Mouse (Mus musculus): Measurements from ENCODE around the gene Med16.

Gene Med16

DNA sequence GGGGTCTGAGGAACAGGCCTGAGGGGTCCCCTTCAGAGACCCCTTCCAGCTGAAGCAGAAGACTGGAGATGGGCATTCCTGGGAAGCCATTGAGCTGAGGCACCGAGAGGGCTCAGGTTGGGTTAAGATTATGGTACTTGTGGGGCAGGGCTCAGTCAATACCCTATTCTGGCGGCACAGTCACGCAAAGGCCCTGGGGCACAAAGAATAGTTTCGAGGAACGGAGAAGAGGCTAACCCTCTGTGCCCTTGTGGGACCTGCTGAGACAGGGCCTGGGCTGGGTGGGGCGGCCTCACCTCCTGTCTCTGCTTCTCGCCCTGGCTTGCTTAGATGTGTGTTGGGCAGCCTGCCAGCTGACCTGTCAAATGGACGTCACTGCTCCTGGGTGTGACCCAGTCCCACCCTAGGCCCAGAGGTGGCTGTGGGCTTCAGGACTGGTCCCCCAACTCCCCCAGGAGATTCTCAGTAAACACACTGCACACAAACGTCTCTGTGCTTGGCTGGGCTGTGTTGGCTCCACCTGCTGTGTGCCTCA, 24.5 kb upstream of the Med16 start:
- no peak for DNase-seq (ENCODE audit: extremely low read depth, insufficient read length, low spot score)

DNA sequence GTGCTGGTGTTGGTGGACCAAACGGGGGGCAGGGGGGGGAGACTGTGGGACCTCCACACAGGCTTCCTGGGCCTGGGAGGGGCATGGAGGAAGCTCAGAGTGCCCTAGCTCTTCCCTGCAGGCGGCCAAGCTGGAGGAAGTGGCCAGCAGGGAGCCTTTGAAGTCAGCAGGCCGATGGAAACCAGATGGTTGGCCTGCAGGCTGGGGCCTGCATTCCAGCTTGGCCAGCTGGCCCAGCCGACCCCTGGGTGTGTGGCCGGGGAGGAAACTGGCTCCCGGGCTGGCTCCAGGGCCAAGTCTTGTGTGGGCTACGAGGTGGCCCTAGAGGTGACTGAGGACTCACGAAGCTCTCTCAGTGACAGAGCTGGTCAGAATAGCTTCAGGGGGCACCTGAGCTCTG, 24.0 kb upstream of the Med16 start:
- DNase-seq (ENCODE audit: extremely low read depth, insufficient read length, low spot score), result peak; percentile 42

DNA sequence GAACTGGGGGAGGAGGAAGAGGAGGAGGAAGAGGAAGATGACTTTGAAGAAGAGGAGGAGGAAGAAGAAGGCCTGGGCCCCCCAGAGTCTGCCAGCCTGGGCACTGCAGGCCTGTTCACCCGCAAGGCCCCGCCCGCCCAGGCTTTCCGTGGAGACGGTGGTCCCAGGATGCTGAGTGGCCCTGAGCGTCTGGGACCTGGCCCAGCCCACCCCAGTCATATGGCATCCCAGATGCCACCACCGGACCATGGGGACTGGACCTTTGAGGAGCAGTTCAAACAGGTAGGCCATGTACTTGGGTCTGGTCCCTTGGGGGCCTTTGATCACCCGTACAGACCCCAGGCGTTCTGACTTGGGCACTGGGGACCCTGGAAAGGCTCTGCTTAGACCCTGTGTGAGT, 23.1 kb upstream of the Med16 start:
- no peak for DNase-seq (ENCODE audit: extremely low read depth, insufficient read length, low spot score)

DNA sequence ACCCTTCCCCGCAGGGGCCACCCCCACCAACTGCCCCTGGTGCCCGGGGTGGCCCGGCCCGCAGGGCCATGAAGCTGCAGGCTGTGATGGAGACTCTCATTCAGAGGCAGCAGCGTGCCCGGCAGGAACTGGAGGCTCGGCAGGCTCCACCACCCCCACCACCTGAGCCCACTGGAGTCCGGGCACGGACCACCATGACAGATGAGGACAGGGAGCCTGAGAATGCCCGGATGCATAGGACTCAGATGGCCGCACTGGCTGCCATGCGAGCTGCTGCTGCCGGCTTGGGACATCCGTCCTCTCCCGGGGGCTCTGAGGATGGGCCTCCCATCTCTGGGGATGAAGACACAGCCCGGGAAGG, 22.1 kb upstream of the Med16 start:
- DNase-seq (ENCODE audit: extremely low read depth, insufficient read length, low spot score), result no peak

DNA sequence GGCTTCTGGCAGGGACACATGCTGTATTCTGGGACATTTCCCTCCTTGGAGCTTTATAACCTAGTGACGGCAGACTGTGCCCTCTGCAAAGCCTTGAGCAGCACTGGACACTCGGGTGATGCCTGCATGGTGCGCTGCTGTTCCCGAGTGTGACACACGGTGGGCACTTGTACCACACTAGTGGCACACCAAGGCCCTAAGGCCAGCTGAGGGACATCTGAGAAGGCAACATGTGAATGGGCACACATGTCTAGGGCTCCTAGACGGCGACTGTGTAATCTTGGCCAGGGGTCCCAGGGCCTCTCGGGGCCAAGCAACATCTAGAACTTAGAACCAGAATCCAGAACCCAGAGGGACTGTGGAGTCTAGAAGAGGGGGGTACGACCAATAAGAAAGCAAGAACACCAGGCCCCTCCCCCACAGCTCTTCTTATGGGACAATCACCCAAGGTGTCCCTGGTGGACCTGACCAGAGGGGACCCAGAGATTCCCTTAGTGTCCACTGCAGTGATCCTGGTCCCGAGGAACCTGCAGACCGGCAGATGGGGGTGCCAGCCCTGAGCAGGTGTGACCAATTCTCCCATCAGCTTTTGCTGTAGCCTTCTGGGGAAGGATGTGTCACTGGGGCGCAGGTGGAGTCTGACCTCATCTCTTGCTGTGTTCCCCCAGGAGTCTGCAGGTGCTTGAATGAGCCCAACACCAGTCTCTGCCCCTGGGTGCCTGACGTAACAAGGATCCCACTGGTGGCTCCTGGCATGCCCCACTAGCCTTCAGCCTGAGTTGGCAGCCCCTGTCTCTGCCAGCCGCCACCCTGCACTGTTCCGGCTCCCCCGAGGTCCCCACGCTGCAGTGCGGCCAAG, 21.5 kb upstream of the Med16 start:
- DNase-seq (ENCODE audit: extremely low read depth, insufficient read length, low spot score), result no peak

DNA sequence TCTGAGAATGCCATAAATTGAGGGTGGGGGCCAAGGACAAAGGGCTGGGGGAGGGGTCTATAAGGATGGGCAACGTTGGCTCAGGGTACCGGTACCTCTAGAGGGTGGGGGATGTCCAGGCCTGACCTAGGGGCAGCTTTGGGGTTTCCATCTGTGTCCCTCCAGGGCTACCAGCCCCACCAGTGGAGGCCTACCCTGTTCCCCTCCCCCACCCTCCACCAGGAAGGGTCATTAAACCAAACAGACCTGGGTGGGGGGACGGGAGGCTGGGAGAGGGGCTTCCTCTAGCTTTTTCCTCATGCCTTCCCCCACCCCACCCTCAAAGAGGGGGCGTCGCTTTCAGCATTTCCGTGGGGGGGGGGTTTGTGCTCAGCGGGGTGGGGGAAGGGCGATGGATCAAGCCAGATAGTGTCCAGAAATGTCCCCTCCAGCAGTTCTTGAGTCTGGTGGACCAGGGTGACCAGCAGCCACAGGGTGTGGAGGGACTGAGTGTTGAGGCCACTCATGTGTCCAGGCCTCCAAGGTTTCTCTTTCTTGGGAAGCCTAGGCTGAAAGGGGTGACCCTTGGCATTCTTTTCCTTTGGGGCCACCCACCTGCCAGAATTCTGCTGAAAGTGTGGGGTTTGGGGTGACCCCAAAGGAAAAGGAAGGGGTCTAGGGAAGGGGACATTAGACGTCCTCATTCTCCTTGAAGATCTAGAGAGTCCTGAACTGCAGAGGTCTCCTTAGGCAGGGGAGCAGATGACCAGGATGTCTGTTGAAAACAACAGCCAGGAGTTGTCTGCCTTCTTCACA, 20.4 kb upstream of the Med16 start:
- no peak for DNase-seq (ENCODE audit: extremely low read depth, insufficient read length, low spot score)

DNA sequence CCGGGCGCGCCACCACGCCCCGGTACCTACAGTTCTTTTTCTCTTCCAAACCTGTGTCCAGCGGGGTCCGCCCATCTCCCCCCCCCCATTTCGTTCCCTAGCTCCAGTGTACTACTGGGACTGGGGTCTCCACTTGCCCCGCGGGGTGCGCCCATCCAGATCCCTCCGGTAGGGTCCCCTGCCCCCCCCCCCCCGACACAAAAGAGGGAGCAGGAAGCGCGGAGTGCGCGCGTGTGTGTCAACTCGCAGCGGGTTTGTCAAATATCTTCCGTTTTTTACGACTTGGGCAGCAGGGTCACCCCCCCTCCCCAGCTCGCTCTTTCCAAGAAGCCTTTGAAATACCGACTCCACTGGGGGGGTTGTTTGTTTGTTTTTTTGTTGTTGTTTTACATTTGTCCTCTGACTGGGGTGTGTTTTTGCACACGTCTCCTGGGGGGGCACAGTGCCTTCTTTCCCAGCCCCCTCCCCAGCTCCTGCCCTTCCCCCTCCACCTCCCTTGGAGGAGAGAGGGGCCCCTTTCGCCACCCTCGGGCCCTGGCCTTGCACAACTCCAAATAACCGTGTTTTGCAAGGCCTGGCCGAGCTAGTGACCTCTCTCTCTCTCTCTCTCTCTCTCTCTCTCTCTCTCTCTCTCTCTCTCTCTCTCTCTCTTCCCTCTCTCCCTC, 19.4 kb upstream of the Med16 start:
- DNase-seq (ENCODE audit: extremely low read depth, insufficient read length, low spot score), result peak; percentile 51

DNA sequence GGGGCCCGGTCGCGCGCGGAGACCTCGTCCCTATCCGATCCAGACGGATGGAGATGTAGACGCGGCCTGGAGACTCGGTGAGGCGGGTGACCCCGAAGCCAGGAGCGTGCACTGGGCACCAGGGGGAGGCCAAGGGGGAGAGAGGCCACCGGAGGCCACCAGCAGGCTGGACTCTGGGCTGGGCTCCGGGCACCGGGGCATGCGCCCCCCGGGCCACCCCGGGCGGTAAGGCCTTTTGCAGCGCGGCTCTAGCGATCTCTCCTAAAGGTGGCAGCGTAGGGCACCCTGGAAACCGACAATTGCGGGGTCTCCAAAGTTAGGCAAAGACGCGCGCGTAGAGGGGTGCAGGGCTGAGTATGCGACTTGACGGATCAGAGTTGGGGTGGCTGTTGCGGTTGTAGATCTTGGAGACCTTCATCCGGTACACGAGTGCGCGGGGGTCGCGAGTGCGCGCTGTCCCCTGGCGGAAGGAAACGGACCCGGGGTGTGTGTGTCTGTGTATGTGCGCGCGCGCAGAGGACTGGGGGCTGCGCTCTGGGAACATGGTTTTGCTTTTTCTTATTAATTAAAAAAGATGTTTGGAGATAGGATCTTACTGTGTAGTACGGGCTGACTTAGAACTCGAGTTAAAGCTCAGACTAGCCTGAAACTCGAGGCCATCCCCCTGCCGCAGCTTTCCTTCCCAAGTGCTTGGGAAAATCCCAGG, 18.8 kb upstream of the Med16 start:
- DNase-seq (ENCODE audit: extremely low read depth, insufficient read length, low spot score), result peak; percentile 72

DNA sequence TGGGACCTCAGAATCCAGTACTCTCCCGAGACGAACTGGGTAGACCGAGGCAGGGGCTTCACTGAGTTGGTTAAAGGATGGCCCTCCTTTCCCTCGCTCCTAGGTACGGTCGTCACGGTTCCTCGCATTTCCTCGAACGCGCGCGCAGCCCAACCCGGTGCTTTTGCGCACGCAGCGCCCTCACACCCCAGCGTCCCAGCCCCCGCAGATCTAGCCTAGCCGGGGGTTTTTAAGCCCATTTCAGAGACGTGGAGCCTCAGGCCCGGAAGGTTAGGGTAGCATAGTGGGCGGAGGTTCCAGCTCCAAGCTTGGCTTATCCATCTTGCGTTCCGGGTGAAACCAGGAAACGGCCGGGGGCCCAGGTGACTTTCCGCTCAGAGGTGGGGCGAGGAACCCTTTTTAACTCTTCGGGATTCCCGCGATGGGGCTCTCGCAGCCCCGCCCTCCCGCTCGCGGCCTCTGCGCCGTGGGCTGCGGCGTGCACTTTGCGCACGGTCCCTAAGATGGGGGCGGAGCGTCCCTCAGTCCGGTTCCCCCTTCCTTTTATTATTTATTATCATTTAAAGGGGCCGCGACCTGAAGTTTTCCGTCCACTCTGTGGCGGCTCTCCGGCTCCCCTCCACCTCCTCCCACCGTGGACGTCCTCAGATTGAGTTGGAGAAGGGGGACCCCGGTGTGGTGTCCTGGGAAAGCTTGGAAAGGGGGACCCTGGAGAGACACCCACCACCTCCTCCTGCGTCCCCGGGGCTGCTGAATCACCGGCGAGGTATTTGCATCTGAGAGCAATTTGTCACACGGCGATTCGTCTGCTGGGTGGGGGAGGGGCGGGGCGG, 18.0 kb upstream of the Med16 start, which contains the start of gene Arid3a:
Arid3a (plus strand) TSS at position 553 of the 833 bp plus-strand sequence.
- peak; percentile 95 for DNase-seq (ENCODE audit: extremely low read depth, insufficient read length, low spot score)

DNA sequence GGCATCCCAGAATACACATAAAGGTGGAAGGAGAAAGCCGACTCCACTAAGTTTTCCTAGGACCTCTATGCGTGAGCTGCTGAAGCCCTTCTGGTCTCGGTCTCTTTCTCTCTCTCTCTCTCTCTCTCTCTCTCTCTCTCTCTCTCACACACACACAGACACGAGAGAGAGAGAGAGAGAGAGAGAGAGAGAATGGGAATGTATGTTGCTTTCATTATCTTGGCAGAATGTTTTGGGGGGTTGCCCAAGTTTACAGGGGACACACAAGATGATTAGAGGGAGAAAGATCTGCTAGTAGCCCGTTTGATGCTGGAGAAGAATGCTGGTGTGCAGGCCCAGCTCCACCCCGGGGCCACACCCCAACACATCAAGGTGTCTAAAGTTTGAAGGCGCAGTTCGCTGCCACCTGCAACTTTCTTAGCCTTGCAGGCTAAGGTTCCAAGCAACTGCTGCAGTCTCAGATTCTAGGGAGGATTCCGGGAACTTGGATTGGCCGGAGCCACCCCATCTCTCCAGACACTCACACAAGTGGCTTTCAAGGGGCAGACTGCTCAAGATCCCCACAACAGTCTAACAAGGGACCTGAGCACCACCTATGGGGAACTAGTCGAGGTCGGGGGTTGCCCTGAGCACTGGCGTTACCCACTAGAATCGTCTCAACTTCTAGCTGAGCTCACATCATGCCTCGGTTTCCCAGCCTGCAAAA, 17.2 kb upstream of the Med16 start:
- no peak for DNase-seq (ENCODE audit: extremely low read depth, insufficient read length, low spot score)

DNA sequence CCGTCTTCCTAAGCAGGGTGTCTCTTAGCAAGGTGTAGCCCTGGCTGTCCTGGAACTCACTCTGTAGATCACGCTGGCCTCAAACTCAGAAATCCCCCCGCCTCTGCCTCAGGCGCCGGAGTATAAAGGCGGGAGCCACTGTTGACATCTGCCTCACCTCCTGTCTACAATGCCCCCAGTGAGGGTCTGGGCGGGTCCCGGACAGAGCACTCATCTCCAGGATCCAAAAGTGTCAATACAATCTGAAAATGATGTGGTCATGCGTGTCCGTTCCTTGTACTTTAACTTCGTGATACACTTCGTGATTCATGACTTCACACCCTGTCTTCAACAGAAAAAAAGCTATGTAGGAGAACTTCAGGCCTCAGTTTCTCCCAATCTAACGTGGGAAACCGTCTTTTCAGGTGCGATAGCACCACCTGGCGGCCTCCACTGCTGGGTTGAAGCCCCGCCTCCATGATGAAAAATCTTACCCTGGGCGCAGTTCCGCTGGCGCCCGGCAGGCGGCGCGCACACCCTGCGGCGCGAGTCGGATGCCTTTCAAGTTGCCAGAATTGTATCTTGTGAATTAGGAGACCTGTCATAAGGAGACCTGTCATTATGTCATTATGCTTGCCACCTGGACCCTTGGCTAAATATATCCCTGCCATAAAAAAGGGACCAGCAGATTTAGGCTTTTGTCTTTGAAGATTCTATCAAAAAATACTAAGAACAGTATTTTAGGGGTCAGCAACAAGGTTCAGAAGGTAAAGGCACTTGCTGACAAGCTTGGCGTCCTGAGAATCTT, 16.5 kb upstream of the Med16 start:
- DNase-seq (ENCODE audit: extremely low read depth, insufficient read length, low spot score), result peak; percentile 91

DNA sequence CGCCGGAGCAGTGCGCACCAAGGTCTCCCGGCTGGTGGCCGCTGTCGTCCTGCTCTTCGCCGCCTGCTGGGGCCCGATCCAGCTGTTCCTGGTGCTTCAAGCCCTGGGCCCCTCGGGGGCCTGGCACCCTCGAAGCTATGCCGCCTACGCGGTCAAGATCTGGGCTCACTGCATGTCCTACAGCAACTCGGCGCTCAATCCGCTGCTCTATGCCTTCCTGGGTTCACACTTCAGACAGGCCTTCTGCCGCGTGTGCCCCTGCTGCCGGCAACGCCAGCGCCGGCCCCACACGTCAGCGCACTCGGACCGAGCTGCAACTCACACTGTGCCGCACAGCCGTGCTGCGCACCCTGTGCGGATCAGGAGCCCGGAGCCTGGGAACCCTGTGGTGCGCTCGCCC, 12.8 kb upstream of the Med16 start:
- no peak for DNase-seq (ENCODE audit: extremely low read depth, insufficient read length, low spot score)

DNA sequence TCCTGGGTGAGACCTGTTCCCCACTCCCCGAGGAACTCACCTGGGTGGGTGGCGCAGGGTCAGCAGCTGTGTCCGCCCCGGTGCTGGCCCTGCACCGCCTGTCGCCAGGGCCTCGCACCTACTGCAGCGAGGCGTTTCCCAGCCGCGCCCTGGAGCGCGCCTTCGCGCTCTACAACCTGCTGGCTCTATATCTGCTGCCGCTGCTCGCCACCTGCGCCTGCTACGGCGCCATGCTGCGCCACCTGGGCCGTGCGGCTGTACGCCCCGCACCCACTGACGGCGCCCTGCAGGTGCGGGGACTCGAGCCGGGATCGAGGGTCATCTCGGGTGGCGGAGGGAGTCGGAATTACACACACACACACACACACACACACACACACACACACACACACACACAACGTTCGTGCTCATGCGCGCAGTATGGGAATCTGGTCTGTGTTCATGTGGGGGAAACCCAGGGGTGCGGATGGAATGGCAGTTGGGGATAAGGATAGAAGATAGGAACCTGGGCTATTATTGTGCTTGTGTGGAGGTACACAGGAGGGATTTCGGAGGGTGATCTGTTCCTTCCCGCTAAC, 12.3 kb upstream of the Med16 start, which contains the start of gene R3hdm4:
R3hdm4 (minus strand) TSS at position 251 of the 578 bp plus-strand sequence.
- DNase-seq (ENCODE audit: extremely low read depth, insufficient read length, low spot score), result no peak

DNA sequence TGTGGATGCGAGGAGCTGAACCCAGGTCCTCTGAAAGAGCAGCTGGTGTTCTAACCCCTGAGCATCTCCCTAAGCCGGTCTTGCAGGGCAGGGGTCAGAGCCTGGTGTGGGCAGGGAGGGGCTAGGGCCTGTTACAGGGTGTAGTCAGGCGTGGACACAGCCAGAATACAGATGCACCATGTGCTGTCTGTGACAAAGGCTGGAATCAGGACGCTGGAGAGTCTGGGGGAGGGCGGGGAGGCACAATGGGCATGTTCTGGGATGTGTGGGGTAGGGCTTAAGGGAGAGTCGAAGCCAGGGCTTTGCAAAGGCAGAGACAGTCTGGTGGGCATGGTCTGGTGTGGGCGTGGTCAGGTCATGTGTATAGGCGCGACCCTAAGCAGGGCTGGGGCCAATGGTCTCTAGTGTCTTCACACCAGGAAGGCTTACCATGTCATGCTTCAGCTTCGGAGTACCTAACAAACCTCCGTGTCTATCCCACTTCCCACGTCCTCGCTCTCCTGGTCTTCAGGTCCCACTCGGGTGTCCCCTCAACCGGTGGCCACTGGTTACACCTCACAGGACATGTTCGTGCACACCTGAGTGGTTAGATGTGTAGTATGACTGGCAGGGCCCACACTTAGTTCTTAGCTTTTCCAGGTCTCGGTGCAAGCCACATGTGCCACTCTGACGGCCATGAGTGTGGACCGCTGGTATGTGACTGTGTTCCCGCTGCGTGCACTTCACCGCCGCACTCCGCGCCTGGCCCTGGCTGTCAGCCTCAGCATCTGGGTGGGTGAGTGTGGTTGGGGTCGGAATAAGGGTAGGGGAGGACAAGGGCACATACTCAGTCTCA, 11.6 kb upstream of the Med16 start:
- DNase-seq (ENCODE audit: extremely low read depth, insufficient read length, low spot score), result no peak

DNA sequence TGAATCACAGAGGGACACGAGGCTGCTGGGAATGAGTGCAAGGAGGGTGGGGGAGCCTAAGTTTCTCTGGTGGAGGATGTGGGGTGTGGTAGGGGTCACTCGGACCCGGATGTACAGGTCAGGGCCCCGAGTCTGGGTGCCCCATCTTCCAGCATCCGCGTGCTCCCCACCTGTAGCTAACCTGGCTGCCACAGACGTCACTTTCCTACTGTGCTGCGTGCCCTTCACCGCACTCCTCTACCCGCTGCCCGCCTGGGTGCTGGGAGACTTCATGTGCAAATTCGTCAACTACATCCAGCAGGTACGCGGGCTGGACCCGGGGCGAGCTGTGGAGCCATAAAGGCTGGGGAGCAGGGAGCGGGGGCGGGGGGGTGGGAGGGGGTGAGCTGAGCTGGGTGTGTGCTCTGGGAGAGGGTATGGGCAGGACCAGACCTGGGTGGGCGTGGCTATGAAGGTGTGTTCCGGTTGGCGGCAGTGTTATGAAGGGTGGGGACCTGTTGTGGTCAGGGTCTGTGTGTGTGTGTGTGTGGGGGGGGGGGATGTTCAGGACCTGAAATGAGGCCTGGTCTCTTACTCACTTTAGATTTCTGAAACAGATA, 10.6 kb upstream of the Med16 start:
- DNase-seq (ENCODE audit: extremely low read depth, insufficient read length, low spot score), result no peak

DNA sequence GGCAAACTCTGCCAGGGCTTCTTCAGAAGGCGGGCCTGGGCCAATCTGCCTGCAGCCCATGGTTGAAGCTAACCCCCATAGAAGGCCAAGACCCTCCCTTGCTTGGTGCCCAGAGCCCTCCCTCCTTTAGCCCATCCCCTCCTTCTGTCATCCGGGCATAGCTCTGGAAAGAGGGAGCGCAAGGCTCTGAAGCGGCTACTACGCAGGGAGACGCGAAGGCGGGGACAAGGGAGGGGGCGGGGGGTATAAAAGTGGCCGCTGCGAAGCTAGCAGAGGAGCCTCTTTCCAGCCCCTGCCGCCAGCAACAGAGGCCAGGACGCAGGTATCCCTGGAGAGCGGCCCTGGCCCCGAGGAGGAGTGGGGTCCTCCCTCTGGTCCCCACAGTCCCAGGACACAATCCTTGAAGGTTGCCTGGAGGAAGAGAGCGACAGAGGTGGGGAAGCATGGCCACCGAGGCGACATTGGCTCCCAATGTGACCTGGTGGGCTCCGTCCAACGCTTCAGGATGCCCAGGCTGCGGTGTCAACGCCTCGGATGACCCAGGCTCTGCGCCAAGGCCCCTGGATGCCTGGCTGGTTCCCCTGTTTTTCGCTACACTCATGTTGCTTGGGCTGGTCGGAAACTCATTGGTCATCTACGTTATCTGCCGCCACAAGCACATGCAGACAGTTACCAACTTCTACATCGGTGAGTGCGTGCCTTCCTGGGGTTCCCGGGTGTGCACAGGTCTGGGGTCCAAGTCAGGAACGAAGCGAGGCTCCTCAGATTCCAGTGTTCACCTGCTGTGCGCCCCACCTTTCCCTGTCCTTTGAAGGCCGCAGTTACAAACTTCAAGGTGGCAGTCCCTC, 9.7 kb upstream of the Med16 start:
- no peak for DNase-seq (ENCODE audit: extremely low read depth, insufficient read length, low spot score)

Measured in 3134 (cell line).